Mouse (Mus musculus) stomach, postnatal 0 days (tissue): ENCODE measurements around the gene Ccer2.

Source experiments
- CTCF ChIP-seq: IDR thresholded peaks from 2 replicates; pipeline ENCODE4 v1.5.1; 2016; ENCODE audit warnings: antibody characterized with exemption, low read depth, mild to moderate bottlenecking, moderate library complexity
- EP300 ChIP-seq: optimal IDR thresholded peaks from 2 replicates; pipeline ENCODE3; 2016; ENCODE audit warnings: antibody characterized with exemption

DNA sequence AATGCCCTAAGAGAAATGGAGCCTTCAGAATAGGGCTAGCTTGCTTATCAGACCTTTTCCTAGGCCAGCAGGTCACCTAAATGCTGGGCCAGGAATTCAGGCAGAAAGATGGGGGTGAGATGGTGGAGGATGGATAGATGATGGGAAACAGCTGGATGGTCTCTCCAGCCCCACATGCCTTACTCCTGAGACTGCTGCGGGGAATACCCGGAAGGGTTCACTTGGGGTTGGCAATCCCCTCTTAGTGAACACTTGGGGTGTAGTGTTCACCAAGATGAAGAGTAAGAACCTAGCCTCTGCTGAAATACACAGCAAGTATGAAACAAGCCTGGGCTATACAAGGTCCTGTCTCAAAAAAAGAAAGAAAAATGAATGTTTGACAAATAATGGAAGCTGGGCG, 33.3 kb downstream of the Ccer2 start:
- TF ChIP-seq CTCF (no peak), EP300 (no peak)
